Mouse (Mus musculus): ENCODE measurements around the gene Zgpat.

Zgpat gene

DNA sequence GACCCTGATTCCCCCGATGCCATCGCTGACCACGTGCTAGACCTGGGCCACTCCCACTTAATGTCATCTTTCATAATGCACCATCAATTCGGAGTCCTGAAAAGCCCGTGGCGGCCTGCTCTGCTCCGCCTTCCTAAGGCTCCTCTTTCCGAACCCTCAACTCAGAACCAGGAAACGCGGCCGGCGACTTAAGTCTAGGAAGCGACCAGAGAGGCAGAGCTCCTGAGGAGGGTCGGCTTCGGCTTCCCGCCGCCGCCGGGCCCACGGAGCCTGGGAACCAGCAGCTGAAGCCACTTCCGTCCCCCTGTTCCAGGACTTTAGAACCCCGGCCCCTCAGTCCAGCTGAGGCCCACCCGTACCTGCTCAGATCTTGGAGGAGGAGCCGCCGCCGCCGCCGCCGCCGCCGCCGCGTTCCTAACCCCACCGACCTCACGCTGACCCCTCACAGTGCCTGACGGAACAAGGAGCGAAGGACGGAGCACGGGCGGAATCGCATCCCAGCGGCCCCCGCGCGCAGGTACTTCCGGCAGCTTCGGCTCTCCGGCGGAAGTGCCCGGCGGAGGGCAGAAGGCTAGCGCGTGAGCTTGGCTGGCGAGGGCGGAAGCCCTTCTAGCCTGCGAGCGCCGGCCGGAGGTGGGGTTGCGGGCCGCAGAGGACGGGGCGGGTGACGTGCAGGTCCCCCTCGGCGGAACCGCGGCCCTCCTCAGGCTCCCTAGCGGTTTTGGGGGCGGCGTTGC is at the start of gene Zgpat, which contains the start of gene Arfrp1:
Gene Zgpat, plus strand, starts transcription at position 69 of the 737 bp plus-strand sequence.
Gene Arfrp1, minus strand, starts transcription at position 545 of the 737 bp plus-strand sequence.
- peak; percentile 61 for DNase-seq (ENCODE audit: extremely low read depth, low read depth)

- DNase-seq (ENCODE audit: extremely low read depth, low read depth) = peak; percentile 76
Observed at GRCm38 (mm10) chr2:181319248-181320102, 45.3 kb upstream of the Zgpat start, which contains the start of gene Rtel1. Rtel1 (plus strand) TSS chr2:181319739.

GRCm38 (mm10) chr2:181320103-181320499 is 44.6 kb upstream of the Zgpat start:
- no peak for DNase-seq (ENCODE audit: extremely low read depth, low read depth)

DNA sequence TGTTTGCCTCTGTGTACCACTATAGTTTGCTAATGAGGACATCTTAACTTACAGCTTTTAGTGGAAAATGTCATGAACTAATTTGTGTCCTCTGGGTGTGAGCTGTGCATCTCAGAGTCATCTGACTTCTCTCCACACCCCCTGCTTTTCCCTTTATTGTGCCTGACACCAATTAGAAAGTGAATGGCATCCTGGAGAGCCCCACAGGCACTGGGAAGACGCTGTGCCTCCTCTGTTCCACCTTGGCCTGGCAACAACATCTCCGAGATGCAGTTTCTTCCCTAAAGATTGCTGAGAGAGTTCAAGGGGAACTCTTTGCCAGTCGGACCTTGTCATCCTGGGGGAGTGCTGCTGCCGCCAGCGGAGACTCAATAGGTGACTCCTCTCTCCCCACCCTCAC is 42.6 kb upstream of the Zgpat start:
- DNase-seq (ENCODE audit: extremely low read depth, low read depth) = no peak

GRCm38 (mm10) chr2:181326098-181326497 is 38.6 kb upstream of the Zgpat start:
- DNase-seq (ENCODE audit: extremely low read depth, low read depth) = no peak

DNA sequence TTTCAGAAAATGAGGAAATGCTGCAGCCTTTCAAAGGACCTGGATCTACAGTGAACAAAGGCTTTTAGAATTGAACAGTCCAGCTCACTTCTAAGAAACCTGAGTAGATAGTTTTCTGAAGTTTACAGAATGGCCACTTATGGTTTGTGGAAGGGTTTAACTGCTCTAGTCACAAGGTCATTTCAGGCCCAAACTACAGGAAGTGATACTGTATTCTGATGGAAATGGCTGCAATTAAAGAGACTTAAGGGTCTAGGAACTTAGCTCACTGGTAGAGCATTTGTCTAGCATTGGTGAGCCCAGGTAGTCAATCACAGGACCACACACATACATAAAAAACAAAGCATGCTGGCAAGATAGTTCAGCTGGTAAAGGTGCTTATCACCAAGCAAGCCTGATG is 32.2 kb upstream of the Zgpat start:
- DNase-seq (ENCODE audit: extremely low read depth, low read depth) = no peak

- peak; percentile 37 for DNase-seq (ENCODE audit: extremely low read depth, low read depth)
Observed at GRCm38 (mm10) chr2:181334023-181334422, 30.7 kb upstream of the Zgpat start.

DNA sequence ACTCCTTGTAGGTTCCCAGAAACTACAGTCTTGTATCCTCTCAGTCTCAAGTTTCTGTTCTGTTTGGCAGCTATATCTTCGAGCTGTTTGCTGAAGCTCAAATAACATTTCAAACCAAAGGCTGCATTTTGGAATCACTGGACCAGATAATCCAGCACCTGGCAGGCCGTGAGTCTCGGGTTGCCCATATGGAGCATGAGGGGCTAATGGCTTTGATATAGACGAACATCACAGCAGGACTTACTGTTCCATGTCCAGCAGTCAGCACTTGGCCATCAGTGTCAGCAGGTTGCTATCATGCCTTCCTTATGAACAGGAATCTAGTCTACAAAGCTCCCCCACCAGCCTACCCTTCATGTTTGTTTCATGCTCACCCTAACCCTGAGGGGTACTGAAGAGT is 24.3 kb upstream of the Zgpat start:
- no peak for DNase-seq (ENCODE audit: extremely low read depth, low read depth)

- DNase-seq (ENCODE audit: extremely low read depth, low read depth) = no peak
Observed at GRCm38 (mm10) chr2:181342766-181343165, 22.0 kb upstream of the Zgpat start.

- no peak for DNase-seq (ENCODE audit: extremely low read depth, low read depth)
Observed at GRCm38 (mm10) chr2:181356780-181357179, 7.9 kb upstream of the Zgpat start.

- no peak for DNase-seq (ENCODE audit: extremely low read depth, low read depth)
Observed at GRCm38 (mm10) chr2:181363946-181364345, 782 bp upstream of the Zgpat start.

- no peak for DNase-seq (ENCODE audit: extremely low read depth, low read depth)
Observed at GRCm38 (mm10) chr2:181364487-181364859, 255 bp upstream of the Zgpat start.

- peak; percentile 29 for DNase-seq (ENCODE audit: extremely low read depth, low read depth)
Observed at GRCm38 (mm10) chr2:181365655-181366075, 937 bp downstream of the Zgpat start.

DNA sequence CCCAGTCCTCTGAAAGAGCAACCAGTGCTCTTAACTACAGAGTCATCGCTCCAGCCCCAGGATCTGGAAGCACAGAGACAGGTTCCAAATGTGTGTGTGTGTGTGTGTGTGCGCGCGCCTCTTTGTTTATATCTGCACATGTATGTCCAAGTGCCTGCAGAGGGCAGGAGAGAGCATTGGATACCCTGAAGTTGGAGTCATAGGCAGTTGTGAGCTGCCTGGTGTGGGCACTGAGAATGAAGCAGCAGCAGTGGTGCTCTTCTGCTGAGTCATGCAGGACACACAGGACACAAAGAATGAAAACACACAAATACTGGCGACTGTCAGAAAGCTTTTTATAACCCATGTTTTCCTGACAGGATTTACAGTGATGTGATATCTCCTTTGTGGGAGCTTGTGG is 5.3 kb downstream of the Zgpat start:
- no peak for DNase-seq (ENCODE audit: extremely low read depth, low read depth)

- peak; percentile 40 for DNase-seq (ENCODE audit: extremely low read depth, low read depth)
Observed at GRCm38 (mm10) chr2:181375787-181376186, 11.1 kb downstream of the Zgpat start.

- DNase-seq (ENCODE audit: extremely low read depth, low read depth) = no peak
Observed at GRCm38 (mm10) chr2:181377230-181377629, 12.5 kb downstream of the Zgpat start.

GRCm38 (mm10) chr2:181378701-181379100 is 14.0 kb downstream of the Zgpat start:
- no peak for DNase-seq (ENCODE audit: extremely low read depth, low read depth)

DNA sequence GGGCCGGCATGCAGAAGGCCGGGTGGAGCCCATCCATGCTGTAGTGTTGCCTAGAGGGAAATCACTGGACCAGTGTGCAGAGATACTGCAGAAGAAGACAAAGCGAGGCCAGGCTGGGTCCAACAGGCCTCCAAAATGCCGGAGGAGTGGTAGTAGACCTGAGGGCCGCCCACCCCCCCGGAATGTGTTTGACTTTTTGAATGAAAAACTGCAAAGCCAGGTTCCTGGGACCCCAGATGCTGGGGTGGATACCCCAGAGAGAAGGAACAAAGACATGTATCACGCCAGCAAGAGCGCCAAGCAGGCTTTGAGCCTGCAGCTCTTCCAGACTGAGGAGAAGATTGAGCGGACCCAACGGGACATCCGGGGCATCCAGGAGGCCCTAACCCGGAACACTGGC is 15.1 kb downstream of the Zgpat start, which contains the start of gene Lime1:
Gene Lime1, plus strand, starts transcription at position 301 of the 400 bp plus-strand sequence.
- DNase-seq (ENCODE audit: extremely low read depth, low read depth) = no peak

GRCm38 (mm10) chr2:181380251-181380650 is 15.5 kb downstream of the Zgpat start:
- DNase-seq (ENCODE audit: extremely low read depth, low read depth) = no peak

DNA sequence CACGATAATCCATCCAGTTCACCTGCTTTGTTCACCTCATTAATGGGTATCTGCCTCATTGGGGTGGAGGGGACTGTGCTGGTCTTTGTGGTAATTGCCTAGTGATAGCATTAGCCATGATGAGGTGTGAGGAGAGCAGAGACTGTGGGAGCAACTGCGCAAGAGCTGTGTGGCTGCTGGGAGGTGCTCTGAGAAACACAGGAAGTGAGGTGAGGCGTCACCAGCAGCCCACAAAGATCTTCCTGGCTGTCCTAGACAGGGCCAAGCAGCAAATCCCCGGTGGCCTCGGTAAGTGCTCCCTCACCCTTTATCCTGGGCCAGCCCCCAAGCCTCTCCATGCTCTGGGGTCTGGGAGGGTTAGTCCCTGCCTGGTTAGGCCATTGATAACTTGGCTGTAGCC is 16.4 kb downstream of the Zgpat start:
- DNase-seq (ENCODE audit: extremely low read depth, low read depth) = no peak

DNA sequence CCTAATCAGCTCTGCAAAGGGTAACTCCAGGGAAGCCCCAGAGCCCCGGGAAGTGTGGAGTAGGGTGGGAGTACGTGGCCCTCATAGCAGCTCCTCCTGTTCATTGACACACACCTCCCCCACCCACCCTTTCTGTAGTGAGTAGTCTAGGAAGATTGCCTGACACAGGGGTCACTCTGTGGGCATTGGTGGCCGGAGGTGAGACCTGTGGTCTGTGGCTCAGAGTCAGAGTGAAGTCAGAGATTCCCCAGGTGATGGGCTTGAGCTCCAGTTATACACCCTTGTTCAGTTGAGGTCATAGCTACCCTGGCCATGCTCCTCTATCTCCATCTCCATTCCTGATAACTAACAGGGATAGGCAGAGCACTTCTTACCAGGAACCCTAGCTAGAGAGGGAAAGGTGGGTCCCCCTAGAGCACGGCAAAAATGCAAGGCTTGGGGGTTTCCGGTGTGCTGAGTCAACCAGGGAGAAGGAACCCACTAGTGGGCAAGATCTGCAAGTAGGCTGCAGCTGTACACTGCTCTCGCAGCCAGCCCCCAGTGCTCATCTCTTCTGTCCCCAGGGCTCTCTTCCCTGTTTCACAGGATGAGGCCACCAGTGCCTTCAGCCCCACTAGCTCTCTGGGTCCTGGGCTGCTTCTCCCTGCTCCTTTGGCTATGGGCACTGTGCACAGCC is 17.0 kb downstream of the Zgpat start:
- no peak for DNase-seq (ENCODE audit: extremely low read depth, low read depth)

- no peak for DNase-seq (ENCODE audit: extremely low read depth, low read depth)
Observed at GRCm38 (mm10) chr2:181384463-181384862, 19.7 kb downstream of the Zgpat start.

Measured in MEL-GATA-1-ER (cell line).